ENCODE assay signal across 9 mouse cellular contexts in the genomic region with DNA sequence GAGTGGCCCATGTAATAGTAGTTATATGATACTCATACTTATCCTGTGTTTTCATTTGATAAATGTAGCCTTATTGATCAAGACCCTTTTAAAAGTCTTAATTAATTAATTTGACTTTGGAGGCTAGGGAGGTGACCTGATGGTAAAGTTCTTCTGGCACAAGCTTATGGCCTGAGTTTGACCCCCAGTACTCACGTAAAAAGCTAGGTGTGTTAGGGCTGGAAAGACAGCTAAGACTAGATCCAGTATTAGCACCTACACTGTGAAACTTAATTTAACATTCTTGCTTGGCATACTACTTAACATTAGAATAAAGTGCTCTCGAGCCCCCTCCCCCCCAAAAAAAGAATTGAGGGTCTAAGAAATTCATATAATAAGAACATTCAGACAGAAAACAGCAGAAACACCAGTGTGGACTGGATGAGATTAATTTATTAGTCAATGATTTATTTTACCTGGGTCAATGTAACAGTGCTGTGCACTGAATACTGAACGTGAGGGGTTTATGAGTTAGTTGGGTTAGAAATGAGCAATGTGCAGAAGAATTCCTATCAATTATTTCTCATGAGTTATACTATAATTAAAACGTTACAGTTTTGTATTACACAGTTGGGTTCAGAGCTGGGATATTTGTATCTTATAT. TPM values are rescaled to one million over a fixed set of nuclear protein-coding genes. Genes with fewer than 3 reads are reported as not detected.
A peak's percentile ranks its signal among the peaks of the same experiment; 100 is the strongest.
DNase-seq lines count a peak whose midpoint lies in the region; ATAC-seq and TF ChIP-seq lines count a peak whose summit lies in the region.
"Had no signal": no experiment of that assay in that cellular context is flagged by ENCODE, and none has a peak within 500 bp of the region (broad histone marks: within the 10 kb centered on the region; RNA-seq: fewer than 3 reads in every experiment).

No protein-coding gene starts in this region.

- 0 out of 2 replicates have a peak overlapping the region, but pooled peaks have one; percentile 6 for H3K9ac ChIP-seq in lung, embryonic 16.5 days (ENCODE audit: low read length)
- H3K9ac ChIP-seq in liver, embryonic 12.5 days, result no peak overlapping the region
- no peak overlapping the region for H3K9ac ChIP-seq in stomach, postnatal 0 days (ENCODE audit: low read length)

- H3K27me3 ChIP-seq in lung, embryonic 16.5 days (ENCODE audit: control insufficient read depth, insufficient read depth, low read depth, low read length), result no peaks in the 10 kb centered on the region
- no peaks in the 10 kb centered on the region for H3K27me3 ChIP-seq in liver, embryonic 12.5 days (replicated peaks)
- no peaks in the 10 kb centered on the region for H3K27me3 ChIP-seq in stomach, postnatal 0 days (ENCODE audit: control insufficient read depth, insufficient read depth, low read length)

- intact Hi-C loops in gastrocnemius, postnatal 36 days (cut with DNase I), result loop anchor here (5.0 kb wide), 1 partner anchor 51 kb away; a partner anchor contains a TSS

- H3K4me1 ChIP-seq in lung, embryonic 16.5 days (replicated peaks; ENCODE audit: control insufficient read depth, insufficient read depth, low read length), result peaks cover 7% of the 10 kb centered on the region
- H3K4me1 ChIP-seq in liver, embryonic 12.5 days, result peaks cover 35% of the 10 kb centered on the region
- H3K4me1 ChIP-seq in stomach, postnatal 0 days (replicated peaks; ENCODE audit: control insufficient read depth, insufficient read depth), result no peaks in the 10 kb centered on the region

- H3K9me3 ChIP-seq in lung, embryonic 16.5 days (ENCODE audit: control insufficient read depth, low read length), result no peaks in the 10 kb centered on the region
- no peaks in the 10 kb centered on the region for H3K9me3 ChIP-seq in liver, embryonic 12.5 days (replicated peaks)
- H3K9me3 ChIP-seq in stomach, postnatal 0 days (ENCODE audit: control insufficient read depth, low read length), result no peaks in the 10 kb centered on the region

- no peak for TF ChIP-seq EP300 in stomach, postnatal 0 days (optimal IDR thresholded peaks at IDR 0.05)

- peaks cover 8% of the 10 kb centered on the region for H3K36me3 ChIP-seq in lung, embryonic 16.5 days (ENCODE audit: control insufficient read depth, insufficient read depth, low read length)
- peaks cover 22% of the 10 kb centered on the region for H3K36me3 ChIP-seq in liver, embryonic 12.5 days
- H3K36me3 ChIP-seq in stomach, postnatal 0 days (ENCODE audit: control insufficient read depth, insufficient read depth, low read length), result 0 out of 2 replicates have a peak, but pooled peaks cover 2% of the 10 kb centered on the region

- H3K27ac ChIP-seq in lung, embryonic 16.5 days (ENCODE audit: low read length), result no peak overlapping the region
- peak overlapping the region; percentile 10; the same call in 1 of the 2 replicates for H3K27ac ChIP-seq in liver, embryonic 12.5 days
- H3K27ac ChIP-seq in stomach, postnatal 0 days (replicated peaks), result no peak overlapping the region

- H3K4me3 ChIP-seq in lung, embryonic 16.5 days (ENCODE audit: low read length), result peak overlapping the region; percentile 99; the same call in 1 of the 2 replicates
- peak overlapping the region; percentile 98 for H3K4me3 ChIP-seq in liver, embryonic 12.5 days
- H3K4me3 ChIP-seq in stomach, postnatal 0 days (ENCODE audit: low read depth, low read length), result peak overlapping the region; percentile 97; the same call in 1 of the 2 replicates

- 42% methylated on average over 4 of the region's 4 CpGs for WGBS in lung, embryonic 16.5 days
- 40% methylated on average over 4 of the region's 4 CpGs for WGBS in liver, embryonic 12.5 days (ENCODE audit: insufficient replicate concordance)
- 41% methylated on average over 4 of the region's 4 CpGs for WGBS in stomach, postnatal 0 days

- H3K4me2 ChIP-seq in lung, embryonic 16.5 days (ENCODE audit: low read depth, low read length), result peak overlapping the region; percentile 72
- H3K4me2 ChIP-seq in liver, embryonic 12.5 days, result peak overlapping the region; percentile 75
- peak overlapping the region; percentile 11; the same call in 1 of the 2 replicates for H3K4me2 ChIP-seq in stomach, postnatal 0 days (replicated peaks; ENCODE audit: low read depth)

- DNase-seq in CD4-positive, CD25-positive, alpha-beta regulatory T cell, adult 2 months (ENCODE audit: low read depth, low spot score), result peak; percentile 12
- DNase-seq in lung, postnatal 10 days, result no peak
- no peak for DNase-seq in stomach, postnatal 0 days (ENCODE audit: low spot score)
- no peak for DNase-seq in gastrocnemius, postnatal 36 days
- DNase-seq in adrenal gland, postnatal 10 days, result no peak

- no peak for ATAC-seq in CD4-positive, CD25-positive, alpha-beta regulatory T cell, adult 4 months
- ATAC-seq in lung, embryonic 16.5 days (ENCODE audit: low read depth), result peak; percentile 3; the same call in 1 of the 2 replicates
- no peak for ATAC-seq in liver, embryonic 12.5 days
- ATAC-seq in stomach, postnatal 0 days (ENCODE audit: low FRiP score, low TSS enrichment), result no peak; the same call in 1 of the 2 replicates

- TF ChIP-seq CTCF in stomach, postnatal 0 days (IDR thresholded peaks at IDR 0.05; ENCODE audit: low read depth), result no peak

RNA-seq across cellular contexts. Expression of a gene that starts 2.7 kb away (rescaled TPM):
- polyA plus RNA-seq in CD4-positive, CD25-positive, alpha-beta regulatory T cell, adult 4 months (2017; shearing (Covaris generic)), result not detected
- polyA plus RNA-seq in lung, embryonic 16.5 days (2015; fragmentation: Nextera tagmentation; extraction: Ambion mirVana), result not detected in 2 replicates
- polyA plus RNA-seq in liver, embryonic 12.5 days (2016; fragmentation: Nextera tagmentation; extraction: Ambion mirVana), result not detected in 2 replicates
- polyA plus RNA-seq in stomach, postnatal 0 days (2015; fragmentation: Nextera tagmentation; extraction: Ambion mirVana), result not detected in 2 replicates
- not detected for total RNA-seq in gastrocnemius, postnatal 36 days (2021)
- total RNA-seq in adrenal gland, postnatal 10 days (2021), result not detected
- total RNA-seq: adrenal gland, postnatal 4 days had no signal

RNA-seq across cellular contexts. Expression of a gene that starts 8.7 kb away (rescaled TPM):
- polyA plus RNA-seq in CD4-positive, CD25-positive, alpha-beta regulatory T cell, adult 4 months (2017; shearing (Covaris generic)), result 10 to 100 TPM; 30.8 to 35.2 TPM
- 62.9 and 65.7 TPM in 2 replicates for polyA plus RNA-seq in lung, embryonic 16.5 days (2015; fragmentation: Nextera tagmentation; extraction: Ambion mirVana)
- polyA plus RNA-seq in liver, embryonic 12.5 days (2016; fragmentation: Nextera tagmentation; extraction: Ambion mirVana), result 43.2 TPM in 2 replicates
- 40.4 and 40.6 TPM in 2 replicates for polyA plus RNA-seq in stomach, postnatal 0 days (2015; fragmentation: Nextera tagmentation; extraction: Ambion mirVana)
- total RNA-seq in gastrocnemius, postnatal 36 days (2021), result 10 to 100 TPM; 69.2 to 87.0 TPM
- total RNA-seq in adrenal gland, postnatal 10 days (2021), result 100 to 1,000 TPM; 121 to 123 TPM

RNA-seq across cellular contexts. Expression of a gene that starts 51.9 kb away (rescaled TPM):
- 10 to 100 TPM; 30.7 to 36.4 TPM for polyA plus RNA-seq in CD4-positive, CD25-positive, alpha-beta regulatory T cell, adult 4 months (2017; shearing (Covaris generic))
- 13.5 and 14.4 TPM in 2 replicates for polyA plus RNA-seq in lung, embryonic 16.5 days (2015; fragmentation: Nextera tagmentation; extraction: Ambion mirVana)
- 8.4 and 9.0 TPM in 2 replicates for polyA plus RNA-seq in liver, embryonic 12.5 days (2016; fragmentation: Nextera tagmentation; extraction: Ambion mirVana)
- 7.0 TPM in 2 replicates for polyA plus RNA-seq in stomach, postnatal 0 days (2015; fragmentation: Nextera tagmentation; extraction: Ambion mirVana)
- total RNA-seq in gastrocnemius, postnatal 36 days (2021), result 1 to 10 TPM; 4.7 to 5.7 TPM
- 10 to 100 TPM in 1 of 2 experiments, 1 to 10 TPM in 1; 8.0 to 11.6 TPM for total RNA-seq in adrenal gland, postnatal 10 days (2021)

RNA-seq across cellular contexts. Expression of a gene that starts 52.5 kb away (rescaled TPM):
- polyA plus RNA-seq in CD4-positive, CD25-positive, alpha-beta regulatory T cell, adult 4 months (2017; shearing (Covaris generic)), result 10 to 100 TPM; 14.0 to 18.5 TPM
- polyA plus RNA-seq in lung, embryonic 16.5 days (2015; fragmentation: Nextera tagmentation; extraction: Ambion mirVana), result 14.7 and 14.8 TPM in 2 replicates
- 6.9 and 7.3 TPM in 2 replicates for polyA plus RNA-seq in liver, embryonic 12.5 days (2016; fragmentation: Nextera tagmentation; extraction: Ambion mirVana)
- polyA plus RNA-seq in stomach, postnatal 0 days (2015; fragmentation: Nextera tagmentation; extraction: Ambion mirVana), result 6.2 and 8.7 TPM in 2 replicates
- total RNA-seq in gastrocnemius, postnatal 36 days (2021), result 1 to 10 TPM; 6.9 to 7.3 TPM
- total RNA-seq in adrenal gland, postnatal 10 days (2021), result 10 to 100 TPM; 17.5 to 30.2 TPM

Comparison
In these comparisons a context has a peak if more than half of its experiments do, and no peak if none do; other contexts are left out.
1. H3K4me2 ChIP-seq: peak in every context shown above with its lines; median percentile 75 in liver, embryonic 12.5 days; 72 in lung, embryonic 16.5 days; 11 in stomach, postnatal 0 days.